Mouse (Mus musculus): ENCODE measurements around the gene Bmp7. TPM values are rescaled to one million over a fixed set of nuclear protein-coding genes. Genes with fewer than 3 reads are reported as not detected.

Bmp7 gene
- 1.8 and 2.7 TPM in 2 replicates for polyA plus RNA-seq (2015; fragmentation: Nextera tagmentation; extraction: Ambion mirVana)

- Histone ChIP-seq H3K9ac (ENCODE audit: low read depth, low read length) (no peak within 1 kb of the TSS), H3K9me3 (replicated peaks; ENCODE audit: control insufficient read depth, low read length) (no peaks in the 10 kb centered on the region), H3K27me3 (ENCODE audit: control insufficient read depth, insufficient read depth, low read depth, low read length) (peaks cover 72% of the 10 kb centered on the region), H3K4me2 (ENCODE audit: low read depth, low read length) (peak within 1 kb of the TSS; percentile 55), H3K27ac (ENCODE audit: low read length) (no peak within 1 kb of the TSS), H3K4me3 (ENCODE audit: low read depth, low read length) (peak within 1 kb of the TSS; percentile 54), H3K36me3 (ENCODE audit: control insufficient read depth, insufficient read depth) (no peaks in the 10 kb centered on the region), H3K4me1 (ENCODE audit: control insufficient read depth, low read depth, low read length) (peaks cover under 1% of the 10 kb centered on the region)
- WGBS (ENCODE audit: insufficient replicate concordance): under 1% methylated on average over 81 of the region's 82 CpGs
- peak; percentile 74 for ATAC-seq (ENCODE audit: low read depth)
These were observed at the start of gene Bmp7 for GRCm38 (mm10) chr2:172940003-172940798. Gene Bmp7 (minus strand): TSS chr2:172940321.

GRCm38 (mm10) chr2:172982776-172983561 lies 42.8 kb upstream of the Bmp7 start:
- Histone ChIP-seq H3K4me1 (ENCODE audit: control insufficient read depth, low read depth, low read length) (no peaks in the 10 kb centered on the region), H3K9me3 (replicated peaks; ENCODE audit: control insufficient read depth, low read length) (no peaks in the 10 kb centered on the region), H3K27me3 (ENCODE audit: control insufficient read depth, insufficient read depth, low read depth, low read length) (no peaks in the 10 kb centered on the region), H3K4me3 (ENCODE audit: low read depth, low read length) (no peak overlapping the region), H3K9ac (ENCODE audit: low read depth, low read length) (no peak overlapping the region), H3K27ac (ENCODE audit: low read length) (no peak overlapping the region), H3K36me3 (ENCODE audit: control insufficient read depth, insufficient read depth) (no peaks in the 10 kb centered on the region), H3K4me2 (ENCODE audit: low read depth, low read length) (no peak overlapping the region)
- ATAC-seq (ENCODE audit: low read depth): peak; percentile 75
- WGBS (ENCODE audit: insufficient replicate concordance): 60% methylated on average over 9 of the region's 9 CpGs

DNA sequence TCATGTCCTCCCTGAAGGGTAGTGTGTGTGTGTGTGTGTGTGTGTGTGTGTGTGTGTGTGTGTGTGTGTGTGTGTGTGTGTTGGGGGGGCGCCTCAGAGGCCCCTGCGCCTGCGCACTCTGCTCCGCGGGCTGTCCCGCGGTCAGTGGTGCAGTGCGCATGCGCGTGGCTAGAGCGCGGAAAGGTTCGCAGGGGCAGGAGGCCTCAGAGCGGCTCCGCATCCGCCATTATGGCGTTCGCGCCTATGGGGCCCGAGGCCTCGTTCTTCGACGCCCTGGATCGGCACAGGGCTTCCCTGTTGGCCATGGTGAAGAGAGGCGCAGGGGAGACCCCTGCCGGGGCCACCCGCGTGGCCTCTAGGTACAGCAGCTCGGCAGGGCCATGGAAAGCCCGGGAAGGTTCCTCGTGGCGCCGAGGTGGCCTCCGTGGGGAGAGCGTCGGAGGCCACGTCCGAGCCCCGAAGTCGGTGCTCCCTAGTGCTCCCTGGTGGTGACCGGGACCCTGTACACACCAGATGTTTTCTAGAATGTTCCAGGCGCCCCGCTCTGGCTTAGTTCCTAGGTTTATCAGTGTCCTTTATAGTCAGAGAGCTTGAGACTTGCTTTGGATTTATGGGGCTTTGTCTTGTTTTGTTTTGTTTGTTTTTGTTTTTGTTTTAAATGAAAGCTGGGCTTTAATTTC lies 39.7 kb upstream of the Bmp7 start:
- Histone ChIP-seq H3K9me3 (replicated peaks; ENCODE audit: control insufficient read depth, low read length) (no peaks in the 10 kb centered on the region), H3K4me2 (ENCODE audit: low read depth, low read length) (no peak overlapping the region)
- 89% methylated on average over 43 of the region's 43 CpGs for WGBS (ENCODE audit: insufficient replicate concordance)

GRCm38 (mm10) chr2:172978131-172978633 lies 38.1 kb upstream of the Bmp7 start:
- H3K9me3 ChIP-seq (replicated peaks; ENCODE audit: control insufficient read depth, low read length): no peaks in the 10 kb centered on the region
- no peaks in the 10 kb centered on the region for H3K36me3 ChIP-seq (ENCODE audit: control insufficient read depth, insufficient read depth)
- no peak overlapping the region for H3K9ac ChIP-seq (ENCODE audit: low read depth, low read length)
- no peak overlapping the region for H3K4me2 ChIP-seq (ENCODE audit: low read depth, low read length)
- no peak overlapping the region for H3K4me3 ChIP-seq (ENCODE audit: low read depth, low read length)
- H3K27ac ChIP-seq (ENCODE audit: low read length): no peak overlapping the region
- ATAC-seq (ENCODE audit: low read depth): no peak
- 31% methylated on average over 4 of the region's 4 CpGs for WGBS (ENCODE audit: insufficient replicate concordance)
- peaks cover 2% of the 10 kb centered on the region; the same call in 1 of the 2 replicates for H3K4me1 ChIP-seq (ENCODE audit: control insufficient read depth, low read depth, low read length)
- H3K27me3 ChIP-seq (ENCODE audit: control insufficient read depth, insufficient read depth, low read depth, low read length): no peaks in the 10 kb centered on the region

More for the DNA sequence above, 39.7 kb upstream of the Bmp7 start:
- Histone ChIP-seq H3K4me1 (ENCODE audit: control insufficient read depth, low read depth, low read length) (peaks cover 2% of the 10 kb centered on the region; the same call in 1 of the 2 replicates), H3K27ac (ENCODE audit: low read length) (no peak overlapping the region), H3K27me3 (ENCODE audit: control insufficient read depth, insufficient read depth, low read depth, low read length) (no peaks in the 10 kb centered on the region), H3K9ac (ENCODE audit: low read depth, low read length) (no peak overlapping the region), H3K36me3 (ENCODE audit: control insufficient read depth, insufficient read depth) (no peaks in the 10 kb centered on the region), H3K4me3 (ENCODE audit: low read depth, low read length) (no peak overlapping the region)
- ATAC-seq (ENCODE audit: low read depth): no peak

- peak within 1 kb of the TSS; percentile 24; the same call in 1 of the 2 replicates for H3K4me2 ChIP-seq (ENCODE audit: low read depth, low read length)
- no peaks in the 10 kb centered on the region for H3K27me3 ChIP-seq (ENCODE audit: control insufficient read depth, insufficient read depth, low read depth, low read length)
- H3K4me1 ChIP-seq (ENCODE audit: control insufficient read depth, low read depth, low read length): peaks cover 2% of the 10 kb centered on the region; the same call in 1 of the 2 replicates
- no peak within 1 kb of the TSS for H3K4me3 ChIP-seq (ENCODE audit: low read depth, low read length)
- 18% methylated on average over 14 of the region's 14 CpGs for WGBS (ENCODE audit: insufficient replicate concordance)
- 0 out of 2 replicates have a peak, but pooled peaks have one; percentile 19 for ATAC-seq (ENCODE audit: low read depth)
- no peaks in the 10 kb centered on the region for H3K9me3 ChIP-seq (replicated peaks; ENCODE audit: control insufficient read depth, low read length)
- no peak within 1 kb of the TSS for H3K9ac ChIP-seq (ENCODE audit: low read depth, low read length)
- H3K36me3 ChIP-seq (ENCODE audit: control insufficient read depth, insufficient read depth): no peaks in the 10 kb centered on the region
- 0 out of 2 replicates have a peak within 1 kb of the TSS, but pooled peaks have one; percentile 16 for H3K27ac ChIP-seq (ENCODE audit: low read length)
These were observed 37.4 kb upstream of the Bmp7 start, which contains the start of gene Spo11 for GRCm38 (mm10) chr2:172977409-172978130. Gene Spo11 (plus strand): TSS chr2:172977700.

DNA sequence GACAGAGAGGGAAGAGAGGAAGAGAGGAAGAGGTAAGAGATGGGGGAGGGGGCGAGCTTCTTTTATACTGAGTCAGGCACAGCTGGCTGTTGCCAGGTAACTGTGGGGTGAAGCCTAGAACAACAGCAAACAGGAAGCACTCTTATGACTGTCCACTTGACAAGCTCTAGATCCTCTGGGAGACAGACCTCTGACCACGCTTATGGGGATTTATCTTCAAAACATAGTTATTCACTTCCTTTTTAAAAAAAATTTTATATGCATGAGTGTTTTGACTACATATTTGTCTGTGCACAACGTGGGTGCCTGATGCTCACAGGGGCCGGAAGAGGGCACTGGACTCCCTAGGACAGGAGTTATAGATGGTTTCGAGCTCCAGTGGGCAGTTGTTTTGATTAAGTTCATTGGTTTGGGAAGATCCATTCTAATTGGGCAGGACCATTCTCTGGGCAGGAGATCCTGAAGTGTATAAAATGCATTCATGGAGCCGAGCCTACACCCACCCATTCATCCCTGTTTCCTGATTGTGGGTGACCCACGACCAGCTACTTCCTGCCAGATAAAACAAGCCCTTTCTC lies 36.6 kb upstream of the Bmp7 start:
- Histone ChIP-seq H3K4me3 (ENCODE audit: low read depth, low read length) (no peak overlapping the region), H3K27me3 (ENCODE audit: control insufficient read depth, insufficient read depth, low read depth, low read length) (no peaks in the 10 kb centered on the region), H3K4me1 (ENCODE audit: control insufficient read depth, low read depth, low read length) (peaks cover 2% of the 10 kb centered on the region; the same call in 1 of the 2 replicates), H3K27ac (ENCODE audit: low read length) (no peak overlapping the region), H3K4me2 (ENCODE audit: low read depth, low read length) (peak overlapping the region; percentile 24; the same call in 1 of the 2 replicates), H3K36me3 (ENCODE audit: control insufficient read depth, insufficient read depth) (no peaks in the 10 kb centered on the region), H3K9me3 (replicated peaks; ENCODE audit: control insufficient read depth, low read length) (no peaks in the 10 kb centered on the region), H3K9ac (ENCODE audit: low read depth, low read length) (no peak overlapping the region)
- ATAC-seq (ENCODE audit: low read depth): no peak
- WGBS (ENCODE audit: insufficient replicate concordance): 12% methylated on average over 7 of the region's 7 CpGs

- no peak overlapping the region for H3K9ac ChIP-seq (ENCODE audit: low read depth, low read length)
- no peak overlapping the region for H3K4me3 ChIP-seq (ENCODE audit: low read depth, low read length)
- no peaks in the 10 kb centered on the region for H3K9me3 ChIP-seq (replicated peaks; ENCODE audit: control insufficient read depth, low read length)
- H3K36me3 ChIP-seq (ENCODE audit: control insufficient read depth, insufficient read depth): no peaks in the 10 kb centered on the region
- no peak overlapping the region for H3K27ac ChIP-seq (ENCODE audit: low read length)
- WGBS (ENCODE audit: insufficient replicate concordance): 66% methylated on average over 6 of the region's 6 CpGs
- peak; percentile 9; the same call in 1 of the 2 replicates for ATAC-seq (ENCODE audit: low read depth)
- no peak overlapping the region for H3K4me2 ChIP-seq (ENCODE audit: low read depth, low read length)
- H3K4me1 ChIP-seq (ENCODE audit: control insufficient read depth, low read depth, low read length): peaks cover 2% of the 10 kb centered on the region; the same call in 1 of the 2 replicates
- no peaks in the 10 kb centered on the region for H3K27me3 ChIP-seq (ENCODE audit: control insufficient read depth, insufficient read depth, low read depth, low read length)
These were observed 35.0 kb upstream of the Bmp7 start for GRCm38 (mm10) chr2:172975159-172975558.

GRCm38 (mm10) chr2:172974701-172975100 lies 34.6 kb upstream of the Bmp7 start:
- H3K27me3 ChIP-seq (ENCODE audit: control insufficient read depth, insufficient read depth, low read depth, low read length): no peaks in the 10 kb centered on the region
- H3K36me3 ChIP-seq (ENCODE audit: control insufficient read depth, insufficient read depth): no peaks in the 10 kb centered on the region
- no peak overlapping the region for H3K9ac ChIP-seq (ENCODE audit: low read depth, low read length)
- H3K9me3 ChIP-seq (replicated peaks; ENCODE audit: control insufficient read depth, low read length): no peaks in the 10 kb centered on the region
- H3K4me2 ChIP-seq (ENCODE audit: low read depth, low read length): no peak overlapping the region
- ATAC-seq (ENCODE audit: low read depth): no peak
- no peak overlapping the region for H3K27ac ChIP-seq (ENCODE audit: low read length)
- 56% methylated on average over 7 of the region's 7 CpGs for WGBS (ENCODE audit: insufficient replicate concordance)
- H3K4me1 ChIP-seq (ENCODE audit: control insufficient read depth, low read depth, low read length): peaks cover 2% of the 10 kb centered on the region; the same call in 1 of the 2 replicates
- no peak overlapping the region for H3K4me3 ChIP-seq (ENCODE audit: low read depth, low read length)
